Mouse (Mus musculus) T-helper 2 cell (primary cell): ENCODE results near the gene Fga.

Experiments used
- in situ Hi-C: fragments of 300-600 bp; cut with MboI, MseI; formaldehyde crosslinking; loops from one replicate; pipeline ENCODE4 v1.15.1; 2025; ENCODE audit warnings: high pct_unique_total_duplicates

Fga gene

GRCm38 (mm10) chr3:83080567-83081055, 54.7 kb downstream of the Fga start:
- in situ Hi-C loops: loop anchor here (5.0 to 10.0 kb wide), 2 partner anchors 78 to 386 kb away; no protein-coding TSS in a partner anchor
